Mouse (Mus musculus) heart, adult 18-20 months (tissue): ENCODE results near the gene Zfp324. TPM values are rescaled to one million over a fixed set of nuclear protein-coding genes. Genes with fewer than 3 reads are reported as not detected.

Source experiments
- DNase-seq, 2 experiments: peaks; one replicate each; pipeline ENCODE4 v3.0.0; 2021 to 2022; ENCODE audit warnings: mixed read lengths in 1 of 2
- total RNA-seq, 2 experiments: library from RNA; stranded (reverse); gene quantifications; 2 replicates each; pipeline ENCODE4 v1.2.3; 2021

The Zfp324 gene
- total RNA-seq, 2 experiments from 2014 or later: 2.3 to 2.4 TPM

GRCm38 (mm10) chr7:12966104-12966845 is 637 bp downstream of the Zfp324 start:
- peak; percentile 54 to 71 for DNase-seq

DNA sequence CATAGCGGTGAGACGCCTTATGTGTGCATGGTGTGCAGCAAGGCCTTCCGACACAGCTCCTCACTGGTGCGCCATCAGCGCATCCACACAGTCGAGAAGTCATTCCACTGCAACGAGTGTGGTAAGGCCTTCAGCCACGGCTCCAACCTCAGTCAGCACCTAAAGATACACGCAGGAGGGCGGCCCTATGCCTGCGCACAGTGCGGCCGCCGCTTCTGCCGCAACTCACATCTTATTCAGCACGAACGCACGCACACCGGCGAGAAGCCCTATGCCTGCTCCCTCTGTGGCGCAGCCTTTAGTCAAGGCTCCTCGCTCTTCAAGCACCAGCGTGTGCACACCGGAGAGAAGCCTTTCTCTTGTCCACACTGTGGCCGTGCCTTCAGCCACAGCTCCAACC is 5.3 kb downstream of the Zfp324 start:
- no peak for DNase-seq

GRCm38 (mm10) chr7:12977682-12978389 is 12.2 kb downstream of the Zfp324 start, which contains the start of gene Zfp446:
TSS of gene Zfp446 (plus strand) at chr7:12977848.
- peak; percentile 98 to 100 for DNase-seq

GRCm38 (mm10) chr7:12978931-12979722 is 13.5 kb downstream of the Zfp324 start:
- peak in 1 of 2 experiments; percentile 24 for DNase-seq

DNA sequence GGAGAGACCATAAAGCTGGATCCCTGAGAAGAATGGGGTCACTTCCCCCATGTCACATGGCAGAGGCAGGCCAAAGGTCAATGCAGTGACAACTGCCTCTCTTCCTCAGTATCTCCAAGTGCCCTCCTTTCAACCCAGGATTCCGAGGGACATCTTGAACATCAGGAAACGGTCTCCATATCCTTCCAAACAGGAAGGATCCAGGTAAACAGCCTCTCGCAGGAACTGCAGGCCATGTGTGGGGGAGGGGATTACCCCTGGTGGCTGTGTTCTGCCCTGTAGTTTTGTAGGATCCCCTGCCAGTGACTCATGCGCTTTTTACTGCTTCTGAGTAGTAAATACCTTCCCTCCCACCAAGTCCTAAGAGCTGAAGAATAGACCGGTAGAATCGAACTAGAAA is 14.1 kb downstream of the Zfp324 start:
- no peak for DNase-seq

DNA sequence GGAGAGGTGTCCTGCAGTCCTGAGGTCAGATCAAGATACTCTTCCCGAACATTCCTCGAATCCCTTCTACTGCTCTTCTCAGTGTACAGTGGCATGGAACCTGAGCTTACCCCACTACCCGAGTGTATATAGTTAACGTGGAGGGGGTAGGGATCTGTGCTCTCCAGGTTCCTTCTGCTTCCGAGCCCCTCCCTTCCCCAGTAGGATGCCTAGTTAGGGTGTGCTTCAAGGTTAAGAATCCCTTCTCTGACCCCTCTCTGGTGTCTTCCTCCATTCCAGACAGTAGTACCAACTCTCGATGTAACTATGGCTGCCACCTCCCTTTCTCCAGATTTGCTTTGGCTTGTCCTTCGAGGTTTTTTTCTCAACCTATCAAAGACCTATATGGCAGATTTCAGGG is 14.7 kb downstream of the Zfp324 start:
- DNase-seq: no peak

- no peak for DNase-seq
Observed at GRCm38 (mm10) chr7:12985724-12986123, 20.1 kb downstream of the Zfp324 start.

GRCm38 (mm10) chr7:12986906-12987305 is 21.3 kb downstream of the Zfp324 start:
- DNase-seq: no peak

GRCm38 (mm10) chr7:12987409-12988189 is 22.0 kb downstream of the Zfp324 start:
- DNase-seq: no peak

- DNase-seq: peak in 1 of 2 experiments; percentile 40
Observed at GRCm38 (mm10) chr7:12992222-12992621, 26.6 kb downstream of the Zfp324 start.

- no peak for DNase-seq
Observed at GRCm38 (mm10) chr7:12993148-12993547, 27.5 kb downstream of the Zfp324 start.

GRCm38 (mm10) chr7:12995862-12996261 is 30.2 kb downstream of the Zfp324 start:
- DNase-seq: no peak

DNA sequence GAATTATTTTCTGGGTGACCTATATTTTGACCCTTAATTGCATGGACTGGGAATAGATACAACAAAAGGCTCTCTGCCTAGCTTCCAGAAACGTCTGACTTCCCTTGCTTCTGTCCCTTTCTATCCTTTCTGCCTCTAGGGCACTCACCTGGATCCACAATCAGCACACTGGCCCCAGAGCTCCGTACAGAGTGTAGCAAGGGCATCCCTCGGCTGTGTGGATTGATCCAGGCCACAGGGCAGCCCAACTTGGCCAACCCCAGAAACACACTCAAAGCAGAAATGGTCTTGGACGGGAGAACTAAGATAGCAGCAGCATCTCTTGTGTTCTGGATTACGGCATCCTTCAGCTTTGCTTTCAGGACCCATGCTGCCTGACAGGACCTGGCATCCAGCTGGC is 31.6 kb downstream of the Zfp324 start:
- no peak for DNase-seq

DNA sequence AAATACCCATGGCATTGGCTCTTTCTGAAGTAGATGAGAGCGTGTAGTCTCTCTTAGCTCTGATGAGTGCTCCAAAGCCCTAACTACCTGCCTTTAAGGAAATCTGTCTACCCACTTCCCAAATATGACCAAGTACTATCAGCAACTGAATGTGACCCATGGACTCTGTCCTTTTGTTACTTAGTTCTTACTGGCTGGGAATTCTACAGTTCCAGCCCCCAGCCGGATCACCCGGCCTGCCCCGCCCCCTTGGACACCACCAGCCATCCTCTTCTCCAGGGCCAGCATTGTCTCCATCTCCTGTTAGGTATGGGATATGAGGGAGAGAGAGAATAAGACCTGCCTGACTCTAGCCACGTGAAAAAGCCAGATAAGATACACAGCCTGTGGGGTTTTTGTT is 32.4 kb downstream of the Zfp324 start, which contains the start of gene Slc27a5:
TSS of gene Slc27a5 (minus strand) at position 140 of the 400 bp plus-strand sequence.
- DNase-seq: no peak

- DNase-seq: no peak
Observed at GRCm38 (mm10) chr7:12998851-12999250, 33.2 kb downstream of the Zfp324 start, which contains the start of gene Trim28. TSS of gene Trim28 (plus strand) at chr7:12999114.

DNA sequence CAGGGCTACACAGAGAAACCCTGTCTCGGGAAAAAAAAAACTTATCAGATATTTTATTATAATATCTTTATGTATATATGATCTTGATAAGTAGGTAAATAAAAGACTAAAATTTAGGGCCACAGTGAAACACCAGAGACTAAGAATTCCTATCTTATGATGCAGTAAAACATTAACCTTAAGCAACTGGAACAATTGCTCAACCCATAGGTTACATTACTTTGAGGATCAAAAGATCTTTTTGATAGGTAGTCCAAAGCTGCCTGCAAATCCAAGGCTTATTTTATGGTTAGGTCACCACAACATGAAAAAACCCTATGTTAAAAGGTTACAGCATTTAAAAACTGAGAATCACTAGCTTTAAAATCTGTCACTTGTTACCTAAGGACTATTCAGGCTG is 35.9 kb downstream of the Zfp324 start:
- DNase-seq: no peak

DNA sequence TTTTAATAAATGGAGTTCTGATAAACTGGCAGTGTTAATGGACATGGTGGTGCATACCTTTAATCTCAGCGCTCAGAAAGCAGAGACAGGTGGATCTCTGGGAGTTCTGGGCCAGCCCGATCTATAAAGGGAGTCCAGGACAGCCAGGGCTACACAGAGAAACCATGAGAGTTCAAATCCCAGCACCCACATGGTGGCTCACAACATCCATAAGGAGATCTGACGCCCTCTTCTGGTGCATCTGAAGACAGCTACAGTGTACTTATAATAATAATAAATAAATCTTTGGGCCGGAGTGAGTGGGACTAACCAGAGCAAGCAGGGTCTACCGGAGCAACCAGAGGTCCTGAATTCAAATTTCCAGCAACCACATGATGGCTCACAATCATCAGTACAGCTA is 37.7 kb downstream of the Zfp324 start:
- no peak for DNase-seq

DNA sequence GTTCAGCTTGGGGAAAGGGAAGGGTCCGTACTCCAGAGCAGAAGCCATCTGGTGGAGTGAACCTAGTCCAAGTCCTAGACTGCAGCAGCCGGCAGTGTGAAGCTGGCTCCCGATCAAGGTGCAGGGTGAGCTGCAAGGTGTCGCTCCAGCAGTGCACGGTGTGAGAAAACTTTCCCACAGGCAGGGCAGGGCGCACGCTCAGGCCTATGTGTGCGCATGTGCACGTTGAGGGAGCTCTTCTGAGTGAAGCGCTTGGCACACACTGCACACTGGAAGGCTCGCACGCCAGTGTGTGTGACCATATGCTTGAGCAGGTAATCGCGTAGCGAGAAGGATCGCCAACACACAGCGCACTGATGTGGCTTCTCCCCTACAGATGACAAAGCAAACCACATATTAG is 40.4 kb downstream of the Zfp324 start:
- no peak for DNase-seq

DNA sequence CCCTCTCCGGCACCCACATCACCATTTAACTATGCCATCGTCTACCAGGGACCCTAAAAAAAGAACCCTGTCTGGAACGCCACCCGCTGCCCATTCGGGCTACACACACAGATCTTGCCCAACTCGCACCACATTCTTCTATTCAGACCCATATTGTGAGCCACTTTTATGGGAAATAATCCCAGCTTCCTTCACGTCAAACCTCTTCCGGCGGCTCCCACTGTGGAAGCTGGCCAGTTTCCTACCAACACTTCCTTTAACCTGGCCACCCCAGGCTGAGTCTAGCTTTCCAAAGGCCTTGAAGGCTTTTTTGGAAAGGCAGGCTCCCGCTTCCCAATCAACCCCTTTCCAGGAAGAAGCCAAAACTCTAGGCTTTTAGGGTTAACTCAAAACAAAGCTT is 40.9 kb downstream of the Zfp324 start:
- DNase-seq: no peak

DNA sequence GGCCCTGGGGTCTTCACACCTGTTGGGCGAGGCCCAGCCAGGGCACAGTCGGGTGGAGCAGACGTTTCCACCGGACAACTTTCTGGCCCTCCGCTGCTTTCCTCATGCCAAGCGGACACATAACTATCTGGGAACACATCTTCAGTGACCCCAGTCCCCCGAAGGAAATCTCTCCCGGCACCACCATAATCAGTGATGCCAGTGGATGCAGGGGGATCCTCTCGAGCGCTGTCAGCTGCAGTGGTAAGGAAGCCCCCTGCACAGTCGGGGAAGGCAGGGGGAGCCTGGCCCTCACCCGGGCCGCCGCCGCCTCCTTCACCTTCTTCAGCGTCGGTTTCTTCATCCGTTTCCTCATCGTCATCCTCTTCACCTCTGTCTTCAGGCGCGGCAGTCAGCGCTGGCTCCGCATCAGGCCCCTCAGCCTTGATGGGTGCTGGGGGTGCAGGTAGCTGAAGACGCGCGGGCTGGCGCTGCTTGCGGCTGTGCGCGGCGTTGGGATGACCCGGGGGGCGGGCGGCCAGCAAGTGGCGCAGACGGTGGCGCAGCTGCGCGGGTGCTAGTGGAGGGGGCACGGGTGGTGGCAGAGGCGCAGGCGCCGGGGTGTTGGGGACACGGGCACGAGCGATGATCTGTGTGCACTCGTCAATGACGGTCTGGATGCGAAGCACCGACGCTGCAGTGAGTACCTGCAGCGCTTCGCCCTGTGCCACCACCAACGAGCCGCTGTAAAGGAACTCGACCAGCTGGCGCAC is 41.9 kb downstream of the Zfp324 start:
- DNase-seq: no peak
